Comparison of ENCODE assay signal across 17 mouse cellular contexts in the genomic region with DNA sequence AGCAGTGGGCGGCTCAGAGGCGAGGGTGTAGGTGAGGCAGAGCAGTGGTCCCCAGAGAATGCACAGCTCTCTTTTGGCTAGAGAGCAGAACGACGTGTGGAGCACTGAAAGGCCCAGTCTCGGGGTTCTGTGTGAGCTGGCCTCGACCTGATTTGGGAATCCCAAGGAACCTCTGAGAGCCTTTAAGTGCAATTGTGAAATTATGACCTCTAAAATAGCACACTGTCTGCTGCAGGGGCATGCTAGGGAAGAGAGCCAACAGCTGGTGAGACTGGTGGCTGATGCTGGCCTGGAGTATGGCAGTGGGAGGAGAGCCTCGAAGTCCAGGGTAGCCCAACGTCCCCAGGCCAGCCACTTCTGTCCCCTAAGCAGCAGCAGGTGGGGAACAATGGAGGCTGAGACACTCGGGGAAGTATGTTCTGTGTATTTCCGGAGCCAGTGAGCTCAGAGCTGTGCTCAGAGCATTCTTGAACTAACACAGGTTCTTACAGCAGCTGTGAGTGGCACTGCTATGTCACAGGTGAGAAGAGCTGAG. TPM values are rescaled to one million over a fixed set of nuclear protein-coding genes. Genes with fewer than 3 reads are reported as not detected.
DNase-seq lines count a peak whose midpoint lies in the region; ATAC-seq and TF ChIP-seq lines count a peak whose summit lies in the region.
"Had no signal": no experiment of that assay in that cellular context is flagged by ENCODE, and none has a peak within 500 bp of the region (broad histone marks: within the 10 kb centered on the region; RNA-seq: fewer than 3 reads in every experiment).

No protein-coding gene starts in this region.

- DNase-seq in spleen, adult 2 months (ENCODE audit: low read depth in 1 of 2, low spot score in 2 of 2), result no peak
- no peak for DNase-seq in spleen, postnatal 36 days (ENCODE audit: low spot score in 2 of 2)
- DNase-seq in testis, postnatal 10 days (ENCODE audit: low spot score), result peak; percentile 43
- DNase-seq in urinary bladder, postnatal 25 days (ENCODE audit: low spot score), result no peak
- DNase-seq: cerebellum, adult 11 months; kidney, adult 18-20 months; kidney, postnatal 4 days; liver, embryonic 13.5 days; lung, postnatal 14 days; spleen, adult 18-20 months; thymus, adult 2 months had no signal

- ATAC-seq in heart, embryonic 13.5 days (ENCODE audit: extremely low read depth, insufficient number of reproducible peaks, low FRiP score, low TSS enrichment), result no peak
- ATAC-seq in heart, embryonic 11.5 days (replicated peaks; ENCODE audit: insufficient number of reproducible peaks, low FRiP score, low TSS enrichment), result no peak
- 0 out of 2 replicates have a peak, but pooled peaks have one; percentile 2 for ATAC-seq in intestine, embryonic 16.5 days
- ATAC-seq: CD4-positive, CD25-positive, alpha-beta regulatory T cell, adult 4 months had no signal

- no peaks in the 10 kb centered on the region for H3K9me3 ChIP-seq in heart, embryonic 13.5 days
- H3K9me3 ChIP-seq in heart, embryonic 11.5 days (replicated peaks; ENCODE audit: control insufficient read depth, low read length), result no peaks in the 10 kb centered on the region
- no peaks in the 10 kb centered on the region for H3K9me3 ChIP-seq in intestine, embryonic 16.5 days (ENCODE audit: control insufficient read depth, low read length)
- H3K9me3 ChIP-seq: embryonic facial prominence, embryonic 13.5 days; forebrain, embryonic 10.5 days; liver, embryonic 13.5 days had no signal

- peaks cover 46% of the 10 kb centered on the region for H3K4me1 ChIP-seq in heart, embryonic 13.5 days
- peaks cover 24% of the 10 kb centered on the region for H3K4me1 ChIP-seq in heart, embryonic 11.5 days (ENCODE audit: control insufficient read depth, insufficient read depth, low read length)
- peaks cover 4% of the 10 kb centered on the region; the same call in 1 of the 2 replicates for H3K4me1 ChIP-seq in spleen, adult 2 months (ENCODE audit: control insufficient read depth, insufficient read depth, insufficient read length)
- peaks cover 34% of the 10 kb centered on the region for H3K4me1 ChIP-seq in intestine, embryonic 16.5 days (ENCODE audit: control insufficient read depth, insufficient read depth, low read length)

- TF ChIP-seq CTCF in spleen, adult 2 months (IDR thresholded peaks at IDR 0.05; ENCODE audit: extremely low read depth, insufficient read depth, insufficient read length, insufficient replicate concordance), result no peak

- 0 out of 2 replicates have a peak overlapping the region, but pooled peaks have one; percentile 19 for H3K9ac ChIP-seq in heart, embryonic 13.5 days
- no peak overlapping the region for H3K9ac ChIP-seq in heart, embryonic 11.5 days (ENCODE audit: low read depth, low read length)
- H3K9ac ChIP-seq in intestine, embryonic 16.5 days (ENCODE audit: low read depth, low read length), result peak overlapping the region; percentile 12; the same call in 1 of the 2 replicates
- H3K9ac ChIP-seq: embryonic facial prominence, embryonic 13.5 days; liver, embryonic 13.5 days had no signal

- H3K4me2 ChIP-seq in heart, embryonic 13.5 days, result no peak overlapping the region
- H3K4me2 ChIP-seq in heart, embryonic 11.5 days, result no peak overlapping the region
- H3K4me2 ChIP-seq in intestine, embryonic 16.5 days (ENCODE audit: low read depth, low read length), result no peak overlapping the region
- H3K4me2 ChIP-seq: embryonic facial prominence, embryonic 13.5 days; liver, embryonic 13.5 days had no signal

- no peak for TF ChIP-seq POLR2A in spleen, adult 2 months (IDR thresholded peaks at IDR 0.05; ENCODE audit: low read depth, low read length)

- H3K27ac ChIP-seq in heart, embryonic 13.5 days (replicated peaks), result peak overlapping the region; percentile 67; the same call in 1 of the 2 replicates
- no peak overlapping the region for H3K27ac ChIP-seq in heart, embryonic 11.5 days (ENCODE audit: low read depth, low read length)
- H3K27ac ChIP-seq in spleen, adult 2 months (ENCODE audit: insufficient read depth, low read length), result 0 out of 2 replicates have a peak overlapping the region, but pooled peaks have one; percentile 15
- peak overlapping the region; percentile 63; the same call in 1 of the 2 replicates for H3K27ac ChIP-seq in intestine, embryonic 16.5 days (ENCODE audit: low read length)
- H3K27ac ChIP-seq: embryonic facial prominence, embryonic 13.5 days; forebrain, embryonic 10.5 days; liver, embryonic 13.5 days had no signal

- H3K4me3 ChIP-seq in heart, embryonic 13.5 days, result no peak overlapping the region
- no peak overlapping the region for H3K4me3 ChIP-seq in heart, embryonic 11.5 days (ENCODE audit: low read depth, low read length)
- no peak overlapping the region for H3K4me3 ChIP-seq in spleen, adult 2 months (ENCODE audit: extremely low read depth, insufficient read depth, insufficient read length)
- H3K4me3 ChIP-seq in intestine, embryonic 16.5 days (ENCODE audit: low read length), result no peak overlapping the region
- H3K4me3 ChIP-seq: embryonic facial prominence, embryonic 13.5 days; forebrain, embryonic 10.5 days; liver, embryonic 13.5 days had no signal

- 65% methylated on average over 10 of the region's 10 CpGs for WGBS in heart, embryonic 13.5 days
- WGBS in heart, embryonic 11.5 days (ENCODE audit: insufficient replicate concordance), result 73% methylated on average over 10 of the region's 10 CpGs
- WGBS in spleen, adult 2 months, result 46% methylated on average over 10 of the region's 10 CpGs
- WGBS in intestine, embryonic 16.5 days, result 63% methylated on average over 10 of the region's 10 CpGs

- H3K27me3 ChIP-seq in heart, embryonic 13.5 days (replicated peaks), result peaks cover 19% of the 10 kb centered on the region
- peaks cover 12% of the 10 kb centered on the region for H3K27me3 ChIP-seq in heart, embryonic 11.5 days (ENCODE audit: control insufficient read depth, insufficient read depth, low read length)
- no peaks in the 10 kb centered on the region; the same call in 1 of the 2 replicates for H3K27me3 ChIP-seq in spleen, adult 2 months (ENCODE audit: control insufficient read depth, insufficient read depth, low read length)
- peaks cover 6% of the 10 kb centered on the region; the same call in 1 of the 2 replicates for H3K27me3 ChIP-seq in intestine, embryonic 16.5 days (replicated peaks; ENCODE audit: control insufficient read depth, insufficient read depth, low read length)

- no peaks in the 10 kb centered on the region for H3K36me3 ChIP-seq in heart, embryonic 13.5 days
- H3K36me3 ChIP-seq in heart, embryonic 11.5 days (ENCODE audit: control insufficient read depth, insufficient read depth, low read length), result no peaks in the 10 kb centered on the region
- H3K36me3 ChIP-seq in spleen, adult 2 months (ENCODE audit: control insufficient read depth, insufficient read depth, low read length), result no peaks in the 10 kb centered on the region
- no peaks in the 10 kb centered on the region for H3K36me3 ChIP-seq in intestine, embryonic 16.5 days (ENCODE audit: control insufficient read depth, insufficient read depth, low read length)
- H3K36me3 ChIP-seq: embryonic facial prominence, embryonic 13.5 days; forebrain, embryonic 10.5 days; liver, embryonic 13.5 days had no signal

RNA-seq across cellular contexts. Expression of a gene that starts 13.4 kb away (rescaled TPM):
- 1.3 and 1.4 TPM in 2 replicates for polyA plus RNA-seq in heart, embryonic 13.5 days (2015; fragmentation: Nextera tagmentation; extraction: Ambion mirVana)
- polyA plus RNA-seq in heart, embryonic 11.5 days (2014; fragmentation: Nextera tagmentation; extraction: Ambion mirVana), result 0.24 and 0.27 TPM in 2 replicates
- polyA plus RNA-seq in spleen, adult 2 months (2012; rRNA removed), result 34.1 and 34.4 TPM in 2 replicates
- polyA plus RNA-seq in intestine, embryonic 16.5 days (2015; fragmentation: Nextera tagmentation; extraction: Ambion mirVana), result 1.1 TPM in 2 replicates
- polyA plus RNA-seq: CD4-positive, CD25-positive, alpha-beta regulatory T cell, adult 4 months; forebrain, embryonic 10.5 days had no signal

RNA-seq across cellular contexts. Expression of a gene that starts 36.8 kb away (rescaled TPM):
- 56.1 and 56.2 TPM in 2 replicates for polyA plus RNA-seq in heart, embryonic 13.5 days (2015; fragmentation: Nextera tagmentation; extraction: Ambion mirVana)
- polyA plus RNA-seq in heart, embryonic 11.5 days (2014; fragmentation: Nextera tagmentation; extraction: Ambion mirVana), result 41.0 and 49.8 TPM in 2 replicates
- polyA plus RNA-seq in spleen, adult 2 months (2012; rRNA removed), result 76.4 and 102 TPM in 2 replicates
- 66.3 and 69.1 TPM in 2 replicates for polyA plus RNA-seq in intestine, embryonic 16.5 days (2015; fragmentation: Nextera tagmentation; extraction: Ambion mirVana)

RNA-seq across cellular contexts. Expression of a gene that starts 39.2 kb away (rescaled TPM):
- 10.4 and 10.7 TPM in 2 replicates for polyA plus RNA-seq in heart, embryonic 13.5 days (2015; fragmentation: Nextera tagmentation; extraction: Ambion mirVana)
- polyA plus RNA-seq in heart, embryonic 11.5 days (2014; fragmentation: Nextera tagmentation; extraction: Ambion mirVana), result 10.9 and 11.4 TPM in 2 replicates
- polyA plus RNA-seq in spleen, adult 2 months (2012; rRNA removed), result 1.4 and 1.6 TPM in 2 replicates
- polyA plus RNA-seq in intestine, embryonic 16.5 days (2015; fragmentation: Nextera tagmentation; extraction: Ambion mirVana), result 10.2 and 14.4 TPM in 2 replicates

RNA-seq across cellular contexts. Expression of a gene that starts 54.4 kb away (rescaled TPM):
- 0.15 and 0.31 TPM in 2 replicates for polyA plus RNA-seq in heart, embryonic 13.5 days (2015; fragmentation: Nextera tagmentation; extraction: Ambion mirVana)
- polyA plus RNA-seq in heart, embryonic 11.5 days (2014; fragmentation: Nextera tagmentation; extraction: Ambion mirVana), result not detected in 2 replicates
- polyA plus RNA-seq in spleen, adult 2 months (2012; rRNA removed), result 9.5 and 9.9 TPM in 2 replicates
- 0.32 and 0.47 TPM in 2 replicates for polyA plus RNA-seq in intestine, embryonic 16.5 days (2015; fragmentation: Nextera tagmentation; extraction: Ambion mirVana)

RNA-seq across cellular contexts. Expression of a gene that starts 55.4 kb away (rescaled TPM):
- 26.1 and 27.6 TPM in 2 replicates for polyA plus RNA-seq in heart, embryonic 13.5 days (2015; fragmentation: Nextera tagmentation; extraction: Ambion mirVana)
- 31.7 and 34.3 TPM in 2 replicates for polyA plus RNA-seq in heart, embryonic 11.5 days (2014; fragmentation: Nextera tagmentation; extraction: Ambion mirVana)
- 31.7 and 36.3 TPM in 2 replicates for polyA plus RNA-seq in spleen, adult 2 months (2012; rRNA removed)
- polyA plus RNA-seq in intestine, embryonic 16.5 days (2015; fragmentation: Nextera tagmentation; extraction: Ambion mirVana), result 32.3 and 32.9 TPM in 2 replicates

Comparison
In these comparisons a context has a peak if more than half of its experiments do, and no peak if none do; other contexts are left out.
1. RNA of a gene that starts 13.4 kb away (polyA plus RNA-seq): 34.1 to 34.4 TPM in spleen, adult 2 months; 1.3 to 1.4 TPM in heart, embryonic 13.5 days, 1.1 TPM in intestine, embryonic 16.5 days and 0.24 to 0.27 TPM in heart, embryonic 11.5 days; every median in the first group is over 10 times any median in the second.